Mouse (Mus musculus): ENCODE results near the gene Lilrb4a.
"Not testable (repeated sequence)": the region's sequence is repeated elsewhere in the genome, so short reads cannot be mapped to it uniquely, and the experiment has no call there.

The Lilrb4a gene

DNA sequence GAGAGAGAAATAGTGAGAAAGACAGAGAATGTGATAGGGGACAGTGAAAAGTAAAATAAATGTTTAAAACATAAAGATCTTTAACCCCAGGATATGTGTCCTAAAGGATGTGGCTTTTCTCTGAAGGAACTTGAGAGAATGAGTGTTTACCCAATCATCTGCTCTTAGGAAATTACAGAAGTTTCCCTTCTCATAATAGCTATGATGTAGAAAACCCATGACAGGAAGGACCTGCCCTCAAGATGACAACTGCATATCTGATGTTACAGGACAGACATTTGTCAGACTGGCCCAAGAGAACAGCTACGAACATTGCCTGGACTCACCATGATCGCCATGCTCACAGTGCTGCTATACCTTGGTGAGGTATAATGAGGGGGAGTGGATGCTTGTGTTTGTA lies at the start of gene Lilrb4a:
Gene Lilrb4a, plus strand, starts transcription at position 266 of the 400 bp plus-strand sequence.
- DNase-seq: not testable (repeated sequence)

DNA sequence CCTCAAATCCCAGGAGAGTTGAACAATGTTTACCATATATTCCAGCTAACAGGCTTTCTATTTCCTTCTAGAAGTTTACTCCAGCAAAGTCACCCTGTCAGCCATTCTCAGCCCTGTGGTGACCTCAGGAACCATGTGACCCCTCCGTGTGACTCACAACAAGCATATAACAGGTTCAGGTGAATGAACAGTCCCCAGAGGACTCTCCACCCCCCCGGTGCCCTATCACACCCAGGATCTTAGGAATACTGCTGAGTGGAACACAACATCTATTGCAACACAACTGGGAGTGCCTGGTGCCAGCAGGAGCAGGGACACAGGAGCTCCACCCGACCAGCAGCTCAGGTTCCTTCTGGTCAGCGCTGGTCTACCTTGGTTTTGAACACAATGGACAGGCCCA lies 39.1 kb upstream of the Lilrb4a start:
- DNase-seq: no peak

DNA sequence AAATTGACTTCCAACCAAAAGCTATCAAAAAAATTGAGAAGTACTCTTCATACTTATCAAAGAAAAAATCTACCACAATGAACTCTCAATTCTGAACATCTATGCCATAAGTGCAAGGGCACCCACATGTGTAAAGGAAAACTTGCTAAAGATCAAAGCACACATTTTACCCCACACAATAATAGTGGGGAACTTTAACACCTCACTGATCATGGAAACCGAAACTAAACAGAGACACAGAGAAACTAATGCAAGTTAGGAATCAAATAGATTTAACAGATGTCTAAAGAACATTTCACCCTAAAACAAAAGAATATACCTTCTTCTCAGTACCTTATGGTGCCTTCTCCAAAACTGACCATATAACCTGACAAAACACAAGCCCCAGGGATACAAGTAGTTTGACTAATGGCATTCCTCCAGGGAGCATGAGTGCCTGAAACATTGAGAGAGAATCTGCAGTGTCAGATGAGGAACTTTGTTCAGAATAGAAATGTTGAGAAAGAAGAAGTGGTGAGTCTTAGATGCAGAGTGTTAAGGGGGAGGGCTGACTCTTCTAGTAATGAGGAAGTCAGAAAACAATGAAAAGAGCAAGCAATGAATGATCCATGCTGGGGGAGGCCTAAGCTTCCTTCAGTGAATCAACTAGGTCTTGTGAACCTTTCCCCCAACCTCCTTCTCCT lies 37.0 kb upstream of the Lilrb4a start:
- no peak for DNase-seq

DNA sequence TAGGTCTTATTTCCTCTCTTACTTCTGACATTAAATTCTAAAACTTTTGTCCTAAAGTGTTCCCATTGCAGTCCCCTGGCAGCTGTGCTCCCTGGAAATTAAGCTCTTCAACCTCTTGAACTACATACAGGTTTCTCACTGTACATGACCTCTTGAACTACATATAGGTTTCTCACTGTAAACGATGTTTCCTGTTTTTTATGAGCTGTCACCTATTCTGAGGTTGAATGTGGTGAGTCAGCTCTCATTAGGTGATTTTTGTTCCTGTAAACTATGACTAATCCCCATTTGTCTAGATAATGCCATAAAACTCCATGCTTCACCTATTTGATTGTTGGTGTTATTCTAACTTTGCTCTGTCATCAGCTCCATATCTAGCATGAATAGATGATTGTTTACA lies 36.4 kb upstream of the Lilrb4a start:
- DNase-seq: no peak

DNA sequence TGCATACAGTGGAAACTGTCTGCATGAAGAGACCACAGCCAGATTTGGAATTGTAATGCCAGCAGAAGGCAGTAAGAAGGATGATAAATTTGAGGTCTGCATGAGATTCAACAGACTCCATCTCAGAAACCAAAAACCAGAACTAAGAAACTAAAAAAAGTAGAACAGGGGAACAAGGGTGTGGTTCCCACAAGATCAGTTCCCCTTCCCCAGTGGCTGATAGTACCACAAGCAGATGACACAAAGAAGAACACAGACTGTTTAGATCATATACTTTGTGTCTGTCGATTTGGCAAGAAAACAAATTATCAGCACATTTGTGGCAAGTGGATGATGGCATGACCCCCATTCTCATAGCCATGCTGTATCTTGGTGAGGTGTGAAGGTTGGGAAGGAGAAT lies 35.0 kb upstream of the Lilrb4a start:
- no peak for DNase-seq

DNA sequence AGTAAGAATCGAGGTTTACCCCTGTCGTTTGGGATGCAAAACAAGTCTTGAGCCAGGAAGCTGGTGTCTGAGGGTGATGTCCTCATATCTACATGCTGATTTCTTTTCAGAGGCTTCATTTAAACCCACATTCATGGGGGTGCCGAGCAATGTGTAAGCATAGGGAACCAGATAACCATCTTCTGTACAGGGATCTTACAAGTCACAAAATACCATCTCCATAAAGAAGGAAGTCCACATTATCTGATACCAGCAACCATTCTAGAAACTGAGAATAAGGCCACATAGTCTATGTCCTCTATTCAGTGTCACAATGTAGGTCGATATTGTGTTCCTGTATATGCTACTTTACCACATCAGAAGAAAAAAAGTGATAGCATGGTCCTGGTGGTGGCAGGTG lies 34.4 kb upstream of the Lilrb4a start:
- no peak for DNase-seq

DNA sequence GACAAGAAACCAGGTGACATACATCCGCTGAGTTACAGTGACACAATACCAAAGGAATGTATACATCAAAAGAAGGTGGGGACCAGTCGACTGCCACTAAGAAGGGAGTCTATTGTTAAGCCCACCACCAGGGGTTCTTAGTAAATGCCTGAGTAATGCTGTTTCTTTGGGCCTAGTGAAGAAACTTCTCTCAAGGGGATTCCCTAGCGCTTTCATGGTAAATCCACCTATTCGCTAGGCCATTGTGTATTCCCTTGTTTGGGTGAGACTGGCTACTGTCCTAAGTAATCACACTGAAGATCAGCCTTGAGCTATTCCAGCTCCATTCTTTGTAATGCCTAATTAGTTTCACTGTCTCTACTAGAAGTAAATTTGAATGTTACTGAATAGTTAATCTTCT lies 27.0 kb upstream of the Lilrb4a start:
- DNase-seq: not testable (repeated sequence)

DNA sequence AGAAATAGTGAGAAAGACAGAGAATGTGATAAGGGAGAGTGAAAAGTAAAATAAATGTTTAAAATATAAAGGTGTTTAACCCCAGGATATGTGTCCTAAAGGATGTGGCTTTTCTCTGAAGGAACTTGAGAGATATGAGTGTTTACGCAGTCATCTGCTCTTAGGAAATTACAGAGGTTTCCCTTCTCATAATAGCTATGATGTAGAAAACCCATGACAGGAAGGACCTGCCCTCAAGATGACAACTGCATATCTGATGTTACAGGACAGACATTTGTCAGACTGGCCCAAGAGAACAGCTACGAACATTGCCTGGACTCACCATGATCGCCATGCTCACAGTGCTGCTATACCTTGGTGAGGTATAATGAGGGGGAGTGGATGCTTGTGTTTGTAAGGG lies 10.4 kb upstream of the Lilrb4a start, which contains the start of the genes Gm49339 and Lilr4b:
Gene Gm49339, plus strand, starts transcription at position 216 of the 400 bp plus-strand sequence.
Gene Lilr4b, plus strand, starts transcription at position 236 of the 400 bp plus-strand sequence.
- not testable (repeated sequence) for DNase-seq

DNA sequence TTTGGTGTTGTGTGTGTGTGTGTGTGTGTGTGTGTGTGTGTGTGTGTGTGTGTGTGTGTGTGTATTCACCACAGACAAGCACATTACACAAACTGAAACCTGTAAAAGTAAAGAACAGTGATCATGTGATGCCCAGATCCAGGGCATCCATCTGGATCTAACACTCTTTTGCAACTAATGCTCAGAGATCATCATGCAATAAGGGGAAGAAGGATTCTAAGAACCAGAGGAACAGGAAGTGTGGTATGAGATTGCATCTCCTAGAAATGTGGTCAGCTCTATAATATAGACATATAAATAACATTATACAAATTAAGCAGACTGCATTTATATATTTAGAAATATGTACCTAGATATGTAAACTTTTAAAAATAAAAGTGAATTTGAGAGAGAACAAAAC lies 29.3 kb downstream of the Lilrb4a start:
- no peak for DNase-seq

DNA sequence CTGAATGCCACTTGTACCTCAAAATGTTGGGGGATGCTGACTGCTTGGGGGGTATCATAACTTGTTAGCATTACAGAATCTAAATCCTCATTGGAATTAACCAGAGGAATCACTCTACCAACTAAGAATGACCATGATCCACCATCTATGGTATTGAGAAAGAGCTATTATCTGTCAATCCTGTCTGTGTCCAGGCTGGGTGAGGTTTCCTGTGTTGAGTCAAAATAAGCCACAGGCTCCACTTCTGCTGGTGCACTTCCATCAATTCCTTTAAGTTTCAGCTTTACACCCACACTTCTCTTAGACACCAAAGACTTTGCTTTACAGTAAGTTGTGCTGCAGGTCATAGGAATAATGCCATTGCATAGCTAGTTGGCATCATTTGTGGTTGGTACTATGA lies 30.7 kb downstream of the Lilrb4a start:
- DNase-seq: no peak

DNA sequence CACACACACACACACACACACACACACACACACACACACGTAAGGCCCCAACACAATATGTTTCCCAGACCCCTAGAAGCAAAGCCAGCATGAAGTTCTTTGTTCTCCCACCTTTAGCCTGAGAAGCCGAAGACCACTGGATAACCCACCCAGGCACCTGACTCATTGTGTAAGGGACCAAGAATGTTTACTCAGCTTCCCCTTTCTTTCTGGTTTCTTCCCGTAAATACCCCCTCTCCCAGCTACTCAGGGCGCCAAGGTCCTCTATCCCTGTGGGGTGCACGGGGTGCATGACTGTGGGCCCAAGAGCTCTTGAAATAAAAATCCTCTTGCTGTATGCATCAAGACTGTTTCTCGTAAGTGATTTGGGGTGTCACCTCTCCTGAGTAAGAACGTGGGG lies 35.3 kb downstream of the Lilrb4a start:
- no peak for DNase-seq

DNA sequence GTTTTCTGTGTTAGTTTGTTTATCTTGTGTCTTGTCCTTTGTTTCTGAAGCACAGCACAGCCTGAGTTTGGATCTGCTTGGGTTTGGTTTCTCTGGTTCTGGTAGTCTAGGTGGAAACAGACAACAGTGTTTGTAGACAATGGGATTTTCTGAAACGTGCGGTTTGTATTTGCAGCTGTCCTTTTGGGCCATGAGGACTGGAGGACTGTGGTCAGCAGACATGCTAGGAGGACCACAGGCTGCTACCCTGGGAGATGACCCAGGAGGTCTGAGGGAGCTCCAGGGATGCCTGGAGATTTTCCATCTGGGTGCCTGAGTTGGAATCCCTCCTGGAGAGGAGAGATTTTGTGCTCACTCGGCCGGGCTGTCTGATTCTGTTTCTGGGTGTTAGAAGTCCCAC lies 35.9 kb downstream of the Lilrb4a start:
- no peak for DNase-seq

DNA sequence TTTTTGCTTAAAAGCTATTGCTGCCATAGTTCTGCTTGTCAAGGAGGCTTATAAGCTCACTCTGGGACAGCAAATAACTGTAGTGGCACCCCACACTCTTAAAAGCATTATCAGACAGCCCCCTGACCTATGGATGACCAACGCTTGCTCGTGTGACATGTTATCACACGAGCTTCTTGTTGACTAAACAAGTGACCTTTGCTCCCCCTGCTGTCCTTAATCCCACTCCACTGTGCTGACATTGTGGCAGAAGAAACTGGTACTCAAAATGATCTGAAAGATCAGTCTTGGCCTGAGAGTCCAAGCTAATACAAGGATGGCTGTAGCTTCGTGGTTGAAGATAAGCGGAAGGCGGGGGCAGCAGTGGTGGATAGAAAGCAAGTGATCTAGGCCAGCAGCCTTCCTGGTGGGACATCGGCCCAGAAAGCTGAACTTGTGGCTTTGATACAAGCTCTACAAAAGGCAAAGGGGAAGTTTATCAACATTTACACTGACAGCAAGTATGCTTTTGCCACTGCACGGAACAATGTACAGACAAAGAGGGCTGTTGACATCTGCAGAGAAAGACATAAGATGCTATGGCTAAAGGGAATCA lies 38.2 kb downstream of the Lilrb4a start:
- no peak for DNase-seq

DNA sequence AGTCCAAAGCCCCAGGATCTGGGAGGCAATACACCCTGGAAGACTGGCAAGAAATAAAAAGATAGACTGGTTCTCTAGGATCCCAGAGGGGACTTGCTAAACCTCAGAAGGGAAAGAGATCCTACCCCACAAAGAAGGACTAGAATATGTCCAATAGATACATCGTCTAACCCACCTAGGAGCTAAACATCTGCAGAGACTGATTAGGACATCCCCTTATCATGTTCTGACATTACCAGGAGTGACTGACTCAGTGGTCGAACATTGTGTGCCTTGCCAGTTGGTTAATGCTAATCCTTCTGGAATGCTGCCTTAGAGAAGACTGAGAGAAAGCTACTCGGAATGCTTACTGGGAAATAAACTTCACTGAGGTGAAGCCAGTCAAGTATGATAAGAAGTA lies 38.7 kb downstream of the Lilrb4a start:
- DNase-seq: no peak

DNA sequence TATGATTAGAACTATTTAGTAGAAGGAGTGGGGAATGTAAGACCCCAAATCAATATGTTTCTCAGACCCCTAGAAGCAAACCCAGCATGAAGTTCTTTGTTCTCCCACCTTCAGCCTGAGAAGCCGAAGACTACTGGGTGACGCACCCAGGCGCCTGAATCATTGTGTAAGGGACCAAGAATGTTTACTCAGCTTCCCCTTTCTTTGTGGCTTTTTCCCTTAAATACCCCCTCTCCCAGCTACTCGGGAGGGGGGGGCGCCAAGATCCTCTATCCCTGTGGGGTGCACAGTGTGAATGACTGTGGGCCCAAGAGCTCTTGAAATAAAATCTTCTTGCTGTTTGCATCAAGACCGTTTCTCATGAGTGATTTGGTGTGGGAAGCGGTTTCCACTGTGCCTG lies 40.1 kb downstream of the Lilrb4a start:
- no peak for DNase-seq
